Mouse (Mus musculus) right cerebral cortex, postnatal 25 days (tissue): ENCODE measurements around the gene Igsf8.

ENCODE experiments used
- DNase-seq: peaks from one replicate; pipeline ENCODE4 v3.0.0; 2022

Igsf8 gene

GRCm38 (mm10) chr1:172274116-172274515 lies 12.7 kb downstream of the Igsf8 start:
- no peak for DNase-seq

DNA sequence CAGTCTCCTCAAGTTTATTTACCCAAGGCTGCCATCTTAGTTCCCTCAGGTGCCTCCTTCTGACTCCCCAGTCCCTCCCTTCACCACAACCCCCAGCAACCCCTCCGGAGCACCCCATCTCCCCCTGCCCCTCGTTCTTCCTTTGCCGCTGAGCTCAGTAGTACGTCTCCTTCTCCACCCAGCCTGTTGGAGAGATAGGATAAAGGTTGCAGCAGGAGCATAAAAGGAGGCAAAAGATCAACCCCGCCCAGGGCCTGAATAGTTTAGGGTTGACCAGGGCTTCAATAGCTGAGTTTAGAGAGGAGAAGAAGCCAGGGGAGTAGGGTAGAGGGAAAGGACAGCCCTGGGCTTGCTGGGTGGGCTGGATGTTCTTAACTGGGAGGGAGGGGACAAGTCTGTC lies 13.1 kb downstream of the Igsf8 start:
- DNase-seq: no peak

DNA sequence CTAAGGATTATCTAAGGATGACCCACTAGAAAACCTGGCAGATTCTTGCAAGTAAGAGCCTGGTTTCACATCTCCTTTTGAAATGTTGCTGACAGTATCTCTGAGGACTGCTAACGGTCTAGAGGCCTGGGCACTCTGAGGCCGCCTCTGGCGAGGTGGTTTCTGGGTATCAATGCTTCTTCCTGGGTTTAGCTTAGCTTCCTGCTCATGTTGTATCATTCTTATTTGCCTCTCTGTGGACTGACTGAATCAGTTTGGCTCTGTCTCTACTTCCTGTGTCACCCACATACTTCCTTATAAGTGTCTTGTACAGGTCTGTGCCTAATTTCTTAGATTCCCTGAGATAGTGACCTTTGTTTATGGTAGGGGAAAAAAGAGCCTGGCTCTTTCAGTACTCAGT lies 15.7 kb downstream of the Igsf8 start:
- no peak for DNase-seq

GRCm38 (mm10) chr1:172278328-172278727 lies 16.9 kb downstream of the Igsf8 start:
- DNase-seq: no peak

DNA sequence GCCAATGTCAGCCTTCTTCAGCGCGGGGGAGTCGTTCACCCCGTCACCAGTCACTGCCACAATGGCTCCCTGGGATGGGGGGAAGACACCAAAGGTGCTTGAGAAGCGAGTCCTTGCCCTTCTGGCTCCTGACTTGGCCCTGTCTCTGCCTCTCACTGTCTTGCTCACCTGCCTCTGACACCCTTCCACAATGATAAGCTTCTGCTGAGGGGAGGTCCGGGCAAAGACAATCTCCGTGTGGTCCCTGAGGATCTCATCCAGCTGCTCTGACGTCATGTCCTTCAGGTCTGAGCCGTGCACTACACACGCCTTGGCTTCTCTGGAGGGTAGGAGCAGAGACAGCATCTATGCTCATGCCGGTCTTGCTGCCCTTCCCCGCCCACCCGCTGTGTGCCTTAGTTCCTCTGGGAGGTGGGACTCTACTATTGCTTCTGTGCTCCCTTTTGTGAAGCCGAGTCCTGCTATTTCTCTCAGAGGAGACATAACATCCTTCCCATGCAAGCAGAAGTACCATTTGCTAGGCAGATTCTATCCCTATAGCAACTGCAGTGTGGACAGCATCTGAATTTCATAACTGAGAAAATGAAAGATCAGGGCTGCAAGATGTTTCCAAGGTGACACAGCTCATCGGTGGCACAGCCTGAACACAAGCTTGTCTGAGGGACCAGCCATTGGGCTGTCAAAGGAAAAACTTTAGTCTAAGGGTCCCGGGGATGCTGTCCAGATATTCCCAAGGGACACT lies 18.5 kb downstream of the Igsf8 start:
- DNase-seq: peak; percentile 10

DNA sequence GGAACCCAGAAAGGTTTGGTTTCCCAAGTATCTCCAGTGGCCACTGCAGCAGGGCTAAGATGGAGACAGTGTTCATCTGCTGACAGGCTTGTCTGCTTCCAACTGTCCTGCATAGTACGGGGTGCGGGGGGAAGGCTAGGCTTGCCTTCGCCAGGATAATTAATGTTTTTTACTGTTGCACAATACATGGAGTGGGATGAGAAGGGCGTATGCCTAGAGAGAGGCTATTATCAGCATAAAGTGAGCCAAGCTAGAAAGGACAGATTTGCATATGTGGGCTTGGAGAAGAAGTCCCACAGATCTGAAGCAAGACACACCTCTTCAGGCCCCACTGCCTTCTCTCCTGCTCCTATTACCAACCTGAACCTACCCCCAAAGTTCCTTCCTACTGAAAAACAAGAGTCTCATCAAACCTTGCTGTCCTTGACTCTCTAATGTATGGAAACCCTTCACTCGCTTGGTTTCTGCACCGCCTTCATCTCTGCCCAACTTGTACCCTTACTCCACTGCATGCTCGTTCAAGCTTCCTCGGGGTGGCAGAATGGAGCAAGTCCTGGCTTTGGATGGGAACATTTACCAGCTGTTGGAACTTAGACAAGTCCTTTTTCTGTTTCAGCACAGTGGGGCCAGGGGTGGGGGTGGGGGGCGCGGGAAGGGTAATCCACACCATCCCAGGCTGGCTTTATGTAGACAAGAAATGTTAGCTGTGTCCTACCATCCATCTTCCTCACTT lies 20.2 kb downstream of the Igsf8 start:
- DNase-seq: peak; percentile 40

DNA sequence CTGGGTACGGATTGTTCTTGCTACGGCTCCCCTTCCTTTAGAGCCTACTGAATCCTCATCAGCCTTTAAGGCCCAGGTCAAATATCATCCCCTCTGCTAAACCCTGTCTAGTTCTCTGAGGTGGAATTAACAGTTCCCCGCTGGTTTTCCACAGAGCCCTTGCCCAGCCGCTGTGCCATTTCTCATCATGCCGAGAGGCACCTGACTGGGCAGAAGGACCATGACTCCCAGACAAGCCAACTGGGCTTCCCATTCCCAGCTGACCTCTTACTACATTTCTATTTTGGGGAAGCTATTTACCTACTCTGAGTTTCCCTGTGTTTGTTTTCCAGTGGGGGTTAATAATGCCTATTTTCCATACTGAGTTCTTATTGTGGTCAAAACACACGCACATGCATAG lies 21.6 kb downstream of the Igsf8 start:
- DNase-seq: no peak

GRCm38 (mm10) chr1:172284221-172284620 lies 22.8 kb downstream of the Igsf8 start:
- peak; percentile 3 for DNase-seq

DNA sequence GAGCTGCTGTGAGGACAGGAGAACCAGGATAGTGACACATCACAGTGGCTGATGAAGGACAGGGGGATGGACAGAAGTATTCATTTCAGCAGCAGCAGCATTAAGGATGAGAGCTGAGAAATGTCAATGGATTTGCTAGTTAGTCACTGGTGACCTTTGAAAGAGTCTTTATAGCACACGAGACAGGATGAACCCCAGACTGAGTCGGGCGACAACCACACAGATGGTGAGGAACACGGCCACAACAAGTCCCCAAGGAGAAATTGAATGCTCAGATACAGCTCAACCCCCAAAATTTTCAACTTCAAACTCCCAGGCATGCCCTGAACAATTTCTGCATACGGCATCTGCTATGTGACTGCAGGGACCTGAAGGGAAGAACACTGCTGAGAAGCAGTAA lies 25.3 kb downstream of the Igsf8 start:
- no peak for DNase-seq

GRCm38 (mm10) chr1:172288900-172289616 lies 27.6 kb downstream of the Igsf8 start:
- no peak for DNase-seq

GRCm38 (mm10) chr1:172289617-172289946 lies 28.1 kb downstream of the Igsf8 start:
- DNase-seq: no peak

DNA sequence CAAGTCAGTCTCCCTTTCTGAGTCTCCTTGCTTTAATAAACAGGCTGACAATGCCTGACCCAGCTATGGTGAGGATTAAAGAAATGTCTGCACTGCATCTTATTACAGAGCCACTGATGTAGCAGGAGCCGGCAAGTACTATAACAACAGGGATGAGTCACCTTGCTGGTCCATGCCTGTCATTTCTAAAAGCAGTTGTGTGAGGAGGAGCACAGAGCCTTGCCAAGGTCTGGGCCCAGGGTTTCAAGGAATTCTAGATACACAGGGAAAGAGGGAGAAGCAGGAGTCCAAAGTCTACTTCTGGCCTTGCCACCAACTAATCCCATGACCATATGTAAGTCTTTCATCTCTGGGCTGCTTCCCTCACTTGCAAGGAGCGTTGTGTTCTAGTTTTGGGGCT lies 31.4 kb downstream of the Igsf8 start:
- DNase-seq: no peak

DNA sequence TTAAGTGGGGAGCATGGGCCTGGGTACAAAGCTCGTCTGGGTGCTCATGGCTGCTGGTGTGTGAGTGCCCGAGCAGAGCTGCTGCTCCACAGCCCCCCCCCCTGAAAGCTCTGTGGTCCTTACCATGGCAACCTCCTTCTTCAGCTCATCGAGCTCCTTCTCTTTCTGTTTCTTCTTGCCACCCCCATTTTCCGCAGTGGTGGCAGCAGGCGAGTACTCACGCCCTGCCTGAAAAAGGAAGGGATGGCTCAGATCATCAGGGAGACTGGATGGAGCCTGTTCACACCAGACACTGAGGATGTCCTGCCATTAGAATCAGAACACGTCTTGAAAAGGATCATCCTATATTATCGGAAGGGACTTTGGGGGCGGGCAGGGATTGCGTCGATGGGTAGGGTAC lies 32.0 kb downstream of the Igsf8 start:
- peak; percentile 56 for DNase-seq

- DNase-seq: no peak
Measured at GRCm38 (mm10) chr1:172295751-172296197, 34.3 kb downstream of the Igsf8 start.

DNA sequence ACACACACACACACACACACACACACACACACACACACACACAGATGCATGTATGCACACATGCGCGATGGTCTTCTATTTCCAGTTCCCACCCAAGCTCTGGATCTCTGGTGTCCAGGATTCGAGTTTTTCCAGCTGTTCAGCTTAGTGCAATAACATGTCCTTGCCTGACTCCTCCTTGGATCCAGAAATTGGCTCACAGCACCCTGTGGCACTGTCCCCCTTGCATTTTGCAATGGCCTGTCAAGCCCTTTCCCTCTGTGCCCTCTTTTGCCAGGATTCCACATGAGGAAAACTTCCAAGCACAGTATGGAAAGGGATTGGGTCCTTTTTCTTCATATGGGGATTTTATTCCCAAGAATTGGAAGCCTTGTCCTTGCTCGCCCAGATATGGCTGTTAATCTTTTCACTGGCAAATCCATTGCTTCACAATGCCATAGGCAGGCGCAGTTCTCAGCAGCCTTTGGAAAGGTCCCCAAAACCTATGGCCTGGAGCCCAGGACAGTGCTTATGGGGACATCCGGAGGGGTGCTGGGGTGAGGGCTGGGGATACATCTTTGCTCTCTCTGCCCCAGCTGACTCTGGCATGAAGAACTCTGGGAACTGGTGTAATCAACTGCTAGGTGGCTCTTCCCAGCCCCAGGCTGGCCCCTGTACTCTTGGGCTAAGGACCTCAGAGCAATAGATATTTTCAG lies 35.5 kb downstream of the Igsf8 start:
- DNase-seq: no peak

- peak; percentile 65 for DNase-seq
Measured at GRCm38 (mm10) chr1:172297611-172298537, 36.4 kb downstream of the Igsf8 start, which contains the start of gene Atp1a2. TSS of gene Atp1a2 (minus strand) at chr1:172298064.

DNA sequence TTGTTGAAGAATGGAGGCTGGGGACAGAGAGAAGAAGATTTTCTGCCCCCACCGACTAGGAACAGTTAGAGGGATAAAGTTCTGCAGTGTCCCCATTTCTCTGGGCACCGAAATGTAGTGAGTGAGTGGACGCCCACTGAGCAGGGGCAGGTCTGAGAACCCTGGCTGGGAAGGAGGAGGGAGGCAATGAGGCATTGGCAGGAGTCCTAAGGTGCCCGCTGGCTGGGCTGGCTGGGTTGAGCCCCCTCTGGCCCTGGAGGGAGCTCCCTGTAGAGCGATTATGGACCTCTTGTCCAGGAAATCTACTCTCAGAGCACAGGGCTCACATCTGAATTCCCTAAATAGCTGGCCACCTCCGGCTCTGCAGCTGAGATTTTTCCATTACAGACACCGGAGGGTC lies 38.1 kb downstream of the Igsf8 start:
- no peak for DNase-seq

DNA sequence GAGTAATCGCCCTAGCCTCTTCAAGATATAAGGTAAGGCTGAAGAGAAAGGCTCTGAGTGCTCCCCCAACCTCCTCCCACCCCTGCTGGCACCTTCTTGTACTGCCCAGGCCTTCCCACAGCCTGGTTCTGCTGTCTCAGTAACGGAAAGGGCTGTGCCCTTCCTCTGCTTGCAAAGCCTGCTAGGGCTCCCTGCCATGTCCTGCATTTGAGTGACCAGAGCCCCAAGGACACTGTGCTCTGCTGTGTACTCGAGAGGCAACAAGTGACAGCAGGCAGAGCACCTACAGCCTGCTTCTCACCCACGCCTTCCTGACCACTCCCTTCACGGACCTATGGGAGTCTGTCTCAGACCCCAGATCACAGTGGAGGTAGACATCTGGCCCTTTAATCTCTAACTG lies 38.8 kb downstream of the Igsf8 start:
- DNase-seq: no peak

DNA sequence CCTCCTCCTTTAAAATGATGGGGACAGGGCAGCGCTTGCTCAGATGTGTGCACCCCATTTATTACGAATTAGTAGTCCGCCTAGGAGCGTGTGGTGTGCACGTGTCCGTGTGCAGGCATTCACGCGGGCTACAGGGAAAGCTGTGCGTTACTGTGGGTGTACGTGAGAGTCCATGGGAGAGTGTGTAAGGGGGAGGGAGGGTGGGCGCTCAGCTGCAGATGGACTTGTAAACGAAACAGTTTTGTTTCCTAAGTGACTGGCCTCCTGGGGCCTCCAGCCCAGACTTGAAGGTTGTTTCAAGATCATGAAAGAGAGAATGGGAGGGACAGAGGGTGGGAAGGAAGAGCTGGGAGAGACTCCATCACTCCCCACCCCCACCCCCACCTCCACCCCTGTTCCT lies 39.7 kb downstream of the Igsf8 start:
- no peak for DNase-seq

DNA sequence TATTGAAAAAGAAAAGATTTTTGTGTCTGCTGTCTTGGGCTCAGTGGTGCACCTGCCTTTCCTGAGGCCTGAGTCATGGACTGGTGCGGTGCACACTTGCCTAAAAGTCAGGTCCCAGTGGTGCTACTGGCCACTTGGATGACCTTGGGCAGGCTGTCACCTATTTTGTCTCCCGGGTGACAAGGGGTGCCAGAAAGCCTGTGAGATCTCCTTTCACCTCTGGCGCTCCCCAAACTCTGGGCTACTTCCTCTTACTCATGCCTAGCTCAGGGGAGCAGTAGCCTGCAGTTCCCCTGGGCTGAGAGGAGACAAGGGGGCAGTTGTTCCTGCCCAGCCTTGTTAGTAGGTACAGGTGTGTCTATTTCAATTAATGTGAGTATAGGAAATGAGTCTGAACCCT lies 40.9 kb downstream of the Igsf8 start:
- no peak for DNase-seq

DNA sequence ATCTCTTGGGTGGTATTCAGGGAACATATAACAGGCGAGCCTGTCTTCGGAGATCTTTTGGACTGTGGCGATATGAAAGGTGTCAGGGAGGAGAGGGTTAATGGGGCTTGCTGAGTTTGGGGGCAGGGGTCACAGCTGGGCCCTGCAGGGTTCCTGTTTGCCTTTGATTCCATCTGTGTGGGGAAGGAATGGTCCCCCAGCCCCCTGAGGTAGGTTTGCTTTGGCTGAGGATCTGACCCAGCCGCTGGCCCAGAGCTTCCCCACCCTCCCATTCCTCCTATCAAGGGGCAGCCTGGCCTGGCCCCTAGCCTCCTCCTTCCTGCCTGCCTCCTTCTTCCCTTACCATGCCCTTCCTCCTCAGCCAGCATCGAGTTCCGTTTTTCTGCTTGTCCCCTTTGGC lies 41.4 kb downstream of the Igsf8 start:
- DNase-seq: no peak

- DNase-seq: peak; percentile 29
Measured at GRCm38 (mm10) chr1:172304443-172304842, 43.0 kb downstream of the Igsf8 start.
